Mouse (Mus musculus) heart, postnatal 36 days (tissue): ENCODE measurements around the gene Atp8a1. TPM values are rescaled to one million over a fixed set of nuclear protein-coding genes. Genes with fewer than 3 reads are reported as not detected.

ENCODE experiments used
- DNase-seq, 2 experiments: peaks; one replicate each; pipeline ENCODE4 v3.0.0; 2021 to 2022
- intact Hi-C: fragments of 180-260 bp; cut with DNase I; formaldehyde crosslinking; loops from one replicate; pipeline ENCODE4 v1.15.1; 2025
- total RNA-seq, 2 experiments: library from RNA; stranded (reverse); gene quantifications; 2 replicates each; pipeline ENCODE4 v1.2.3; 2021

Gene Atp8a1
- total RNA-seq, 2 experiments from 2014 or later = 24.5 to 24.7 TPM

- intact Hi-C loops = no loop called here
Measured at GRCm38 (mm10) chr5:67696741-67697596, 150.3 kb downstream of the Atp8a1 start.

DNA sequence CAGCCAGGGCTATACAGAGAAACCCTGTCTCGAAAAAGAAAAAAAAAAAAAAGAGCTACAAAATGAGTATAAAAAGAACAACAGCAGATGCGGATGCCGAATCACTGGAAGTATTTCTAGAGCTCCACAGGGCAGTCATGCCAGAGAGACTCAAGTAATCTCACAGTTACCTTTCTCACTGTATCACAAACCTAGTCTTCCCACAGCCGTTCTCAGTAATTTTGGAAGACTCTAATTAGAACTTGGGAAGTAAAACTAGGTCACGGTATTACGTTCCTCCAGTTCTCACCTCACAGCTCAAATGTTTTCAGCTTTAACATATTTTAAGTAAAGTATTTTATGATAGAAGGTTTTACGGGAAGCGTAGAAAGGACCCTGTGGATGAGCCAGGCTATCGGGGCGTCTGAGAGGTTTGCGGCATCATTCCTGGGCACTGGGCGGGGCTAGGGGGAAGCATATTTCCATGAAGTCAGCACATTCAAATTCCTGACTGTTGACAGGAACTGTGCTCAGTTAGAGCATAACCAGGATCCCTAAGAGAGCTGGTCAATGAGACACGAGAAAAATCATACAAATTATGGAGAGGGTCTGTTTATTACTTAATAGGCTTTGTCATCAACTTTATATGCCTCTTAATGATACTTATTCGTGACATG is 152.1 kb downstream of the Atp8a1 start:
- DNase-seq = peak in 1 of 2 experiments; percentile 17

More at GRCm38 (mm10) chr5:67696741-67697596, 150.3 kb downstream of the Atp8a1 start:
- peak in 1 of 2 experiments; percentile 14 for DNase-seq

DNA sequence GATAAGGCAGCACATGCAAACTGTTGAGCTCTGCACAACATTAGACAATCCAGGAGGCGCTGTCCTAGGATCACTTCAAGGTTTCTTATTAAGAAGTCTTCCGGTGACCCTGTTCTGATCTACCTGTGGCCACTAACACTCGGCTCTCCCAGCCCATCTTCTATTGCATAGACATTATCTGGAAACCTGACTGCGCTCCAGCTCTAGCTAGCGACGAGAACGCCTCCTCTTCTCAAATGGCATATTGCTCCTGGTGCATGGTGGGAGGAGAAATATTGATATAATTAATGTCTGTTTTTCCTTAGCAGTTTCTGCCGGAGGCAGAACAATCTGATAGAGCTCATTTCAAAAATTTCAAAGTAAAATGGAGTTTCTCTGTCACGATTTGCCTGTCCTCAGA is 156.9 kb downstream of the Atp8a1 start:
- intact Hi-C loops = no loop called here
- no peak for DNase-seq

More for the DNA sequence above, 152.1 kb downstream of the Atp8a1 start:
- intact Hi-C loops = no loop called here

- intact Hi-C loops = no loop called here
- no peak for DNase-seq
Measured at GRCm38 (mm10) chr5:67688001-67688400, 159.2 kb downstream of the Atp8a1 start.

DNA sequence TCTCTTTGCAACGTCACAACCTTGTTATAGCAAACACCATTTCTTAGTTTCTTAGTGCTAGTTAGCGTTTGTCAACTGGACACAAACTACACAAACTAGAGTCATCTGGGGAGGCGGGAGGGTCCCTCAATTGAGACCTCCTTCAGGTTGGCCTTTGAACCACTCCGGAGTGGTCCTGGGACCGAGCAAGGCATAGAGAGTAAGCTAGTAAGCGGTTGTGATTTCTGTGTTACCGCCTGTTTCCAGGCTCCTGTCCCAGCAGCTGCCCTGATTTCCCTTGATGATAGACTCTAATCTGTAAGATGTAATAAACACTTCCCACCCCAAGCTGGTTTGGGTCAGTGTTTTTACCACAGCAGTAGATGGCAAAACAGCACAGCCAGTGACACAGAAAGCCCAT is 161.3 kb downstream of the Atp8a1 start:
- no peak for DNase-seq
- intact Hi-C loops = no loop called here

GRCm38 (mm10) chr5:67685461-67685860 is 161.8 kb downstream of the Atp8a1 start:
- intact Hi-C loops = no loop called here

GRCm38 (mm10) chr5:67678819-67679218 is 168.4 kb downstream of the Atp8a1 start:
- no peak for DNase-seq
- intact Hi-C loops = no loop called here

More at GRCm38 (mm10) chr5:67685461-67685860, 161.8 kb downstream of the Atp8a1 start:
- DNase-seq = no peak

DNA sequence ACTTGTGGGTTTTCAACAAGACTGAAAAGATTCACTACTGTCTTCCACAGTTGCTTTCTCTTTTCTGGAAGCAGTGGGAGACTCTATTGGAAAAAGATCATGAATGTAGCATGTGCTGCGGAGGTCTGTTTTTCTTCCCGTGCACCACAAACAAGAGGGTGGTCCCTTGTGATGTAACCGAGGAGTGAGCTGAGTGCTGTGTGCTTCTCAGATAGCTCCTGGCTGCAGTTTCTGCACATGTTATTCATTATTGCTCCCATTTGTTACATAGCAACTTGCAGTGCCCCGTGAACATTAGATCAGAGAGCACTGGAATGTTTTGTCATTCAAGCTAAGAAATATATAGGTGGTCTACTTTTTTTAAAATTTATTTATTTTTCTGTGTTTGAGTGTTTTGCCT is 174.2 kb downstream of the Atp8a1 start:
- intact Hi-C loops = no loop called here
- DNase-seq = no peak

DNA sequence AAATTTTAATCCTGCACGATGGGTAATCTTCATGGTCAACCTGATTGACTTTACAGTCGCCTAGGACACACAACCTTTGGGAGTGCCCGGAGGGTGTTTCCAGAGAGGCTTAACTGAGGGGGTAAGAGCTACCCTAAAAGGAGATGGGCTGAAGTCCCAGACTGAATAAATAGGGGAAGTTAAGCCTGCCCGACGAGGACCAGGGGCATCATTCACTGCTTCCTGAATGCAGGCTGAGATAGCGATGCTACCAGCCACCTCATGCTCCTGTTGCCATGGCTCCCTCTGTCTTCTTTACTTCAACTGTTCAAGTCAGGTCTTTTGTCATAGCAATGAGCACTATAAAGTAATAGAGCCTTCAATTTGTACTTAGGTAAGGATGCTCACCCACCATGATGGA is 177.1 kb downstream of the Atp8a1 start:
- no peak for DNase-seq
- intact Hi-C loops = no loop called here

DNA sequence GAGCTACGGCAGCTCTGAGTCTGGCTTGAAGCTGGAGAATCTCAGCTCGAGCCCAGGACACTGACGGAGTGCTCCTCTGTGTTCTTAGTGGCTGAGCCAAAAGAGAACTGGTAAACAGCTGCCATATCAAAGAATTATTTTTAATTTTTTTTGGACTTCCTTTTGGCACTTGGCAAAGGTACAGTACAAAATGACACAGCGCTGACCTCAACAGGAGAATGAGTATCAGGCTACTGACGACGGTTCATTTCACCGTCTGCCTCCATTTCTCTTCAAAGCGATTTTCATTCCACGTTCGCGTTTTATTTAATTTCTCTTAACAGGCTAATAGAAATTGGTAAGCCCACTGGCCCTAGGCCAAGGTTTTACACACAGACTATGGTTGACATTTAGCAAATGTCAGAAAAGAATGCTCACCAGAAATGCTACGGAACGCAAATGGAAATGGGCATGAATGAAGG is 177.8 kb downstream of the Atp8a1 start:
- peak; percentile 13 to 26 for DNase-seq
- intact Hi-C loops = no loop called here

DNA sequence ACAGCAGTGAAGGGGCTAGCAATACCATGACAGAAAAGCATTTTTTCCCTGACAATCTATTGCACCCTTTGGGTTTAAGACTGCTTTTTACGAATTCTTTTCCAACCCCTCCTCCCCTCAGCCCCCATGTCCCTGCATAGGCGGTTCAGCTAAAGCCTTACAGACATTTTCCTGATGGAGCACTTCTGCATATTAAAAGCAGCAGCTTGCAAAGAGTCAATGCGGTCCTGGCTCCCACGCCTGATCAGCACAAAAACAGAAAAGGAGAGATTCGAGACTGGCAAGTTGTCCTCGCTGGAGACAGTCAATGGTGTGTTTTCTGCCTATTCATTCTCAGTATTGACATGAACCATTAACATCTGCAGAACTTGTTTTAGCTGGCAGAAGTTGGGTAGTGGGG is 184.5 kb downstream of the Atp8a1 start:
- no peak for DNase-seq
- intact Hi-C loops = no loop called here

DNA sequence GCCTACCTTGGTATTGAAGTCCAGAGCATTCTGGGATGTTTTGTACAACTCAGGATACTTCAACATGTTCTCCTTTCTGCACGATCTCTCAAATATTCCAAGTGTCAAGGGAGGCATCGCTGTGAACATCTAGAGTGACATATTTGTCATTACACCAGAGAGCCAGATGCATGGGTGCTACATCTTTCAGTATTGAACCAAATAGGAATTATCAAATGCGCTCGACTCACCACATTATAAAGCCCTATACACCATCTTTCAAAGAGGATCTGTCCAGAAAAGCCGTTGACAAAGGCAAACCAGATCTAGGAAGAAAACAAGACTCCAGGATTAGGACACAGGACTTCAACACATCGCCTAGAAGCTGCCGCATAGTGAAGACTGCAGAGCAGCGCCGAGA is 187.4 kb downstream of the Atp8a1 start:
- intact Hi-C loops = no loop called here
- no peak for DNase-seq

DNA sequence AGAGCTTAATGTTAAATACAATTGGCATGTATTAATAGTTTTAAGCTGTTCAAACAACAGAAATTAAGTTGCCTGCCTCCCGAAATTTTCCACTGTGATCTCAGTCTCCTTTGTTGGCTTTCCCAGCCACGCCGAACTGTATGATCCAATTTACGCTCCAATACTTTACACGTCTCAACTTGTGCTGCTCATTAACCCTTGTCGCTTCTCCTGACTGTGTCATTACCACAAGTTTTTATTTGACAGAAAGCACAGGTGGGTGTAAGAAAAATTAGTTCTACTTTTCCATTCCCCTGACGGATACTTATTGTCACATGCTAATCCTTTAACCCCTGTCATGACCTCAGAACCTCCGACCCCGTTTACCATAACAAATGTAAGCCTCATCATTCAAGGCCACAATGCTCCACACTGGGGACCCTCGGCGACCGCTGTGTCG is 190.4 kb downstream of the Atp8a1 start:
- intact Hi-C loops = no loop called here
- DNase-seq = no peak

GRCm38 (mm10) chr5:67655696-67656519 is 191.3 kb downstream of the Atp8a1 start:
- intact Hi-C loops = no loop called here
- no peak for DNase-seq

- intact Hi-C loops = no loop called here
- DNase-seq = no peak
Measured at GRCm38 (mm10) chr5:67654572-67654971, 192.7 kb downstream of the Atp8a1 start.

DNA sequence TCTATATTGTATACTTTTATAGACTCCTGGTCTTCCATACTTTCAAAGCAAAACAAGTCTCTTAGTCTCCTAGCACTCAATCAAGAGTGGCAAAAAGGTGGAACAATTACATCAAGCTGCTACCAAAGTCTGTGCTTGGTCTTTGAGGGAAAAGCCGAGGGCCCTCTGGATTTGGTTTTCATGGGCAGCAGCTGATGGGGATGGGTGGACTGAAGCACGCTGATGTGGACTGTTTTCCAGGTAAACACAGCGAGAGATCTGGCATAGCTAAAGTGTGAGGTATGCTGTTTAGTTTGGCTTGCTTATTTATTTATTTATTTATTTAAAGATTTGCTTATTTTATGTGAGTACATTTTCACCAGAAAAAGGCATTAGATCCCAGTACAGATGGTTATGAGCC is 193.7 kb downstream of the Atp8a1 start:
- DNase-seq = no peak
- intact Hi-C loops = no loop called here

GRCm38 (mm10) chr5:67652468-67652867 is 194.8 kb downstream of the Atp8a1 start:
- DNase-seq = no peak
- intact Hi-C loops = no loop called here

DNA sequence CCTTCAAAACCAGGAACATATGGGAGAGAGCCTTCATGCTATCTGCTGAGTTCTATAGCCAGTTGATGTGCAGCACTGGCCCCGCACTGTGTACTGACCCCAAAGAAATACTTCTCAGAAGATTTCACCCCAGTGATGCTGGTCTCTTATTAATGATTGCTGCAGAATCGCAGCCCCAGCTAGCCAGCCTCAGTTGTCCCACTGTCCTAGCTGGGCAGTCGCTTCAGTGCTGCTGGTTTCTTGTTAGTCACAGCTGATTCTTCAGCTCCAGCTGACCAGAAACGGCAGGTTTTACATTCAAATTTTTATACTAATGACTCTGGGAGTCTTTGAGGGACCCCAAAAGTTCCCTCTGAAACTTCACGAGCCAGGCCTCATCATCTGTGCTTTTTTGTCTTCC is 197.2 kb downstream of the Atp8a1 start:
- DNase-seq = no peak
- intact Hi-C loops = no loop called here

DNA sequence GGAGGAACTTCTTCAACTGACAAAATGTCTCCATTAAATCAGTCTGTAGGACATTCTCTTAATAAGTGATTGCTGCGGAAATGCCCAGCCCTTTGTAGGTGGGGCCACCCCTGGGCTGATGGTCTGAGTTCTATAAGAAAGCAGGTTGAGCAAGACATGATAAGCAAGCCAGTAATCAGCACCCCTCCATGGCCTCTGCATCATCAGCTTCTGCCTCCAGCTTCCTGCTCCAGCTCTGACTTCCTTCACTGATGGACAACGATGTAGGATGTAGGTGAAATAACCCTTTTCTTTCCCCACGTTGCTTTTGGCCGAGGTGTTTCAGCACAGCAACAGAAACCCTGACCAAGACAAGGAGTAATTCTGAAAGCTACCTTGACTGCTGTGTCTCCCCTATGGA is 198.1 kb downstream of the Atp8a1 start:
- intact Hi-C loops = loop anchor here (10.0 kb wide), 1 partner anchor 114 kb away; no protein-coding TSS in a partner anchor
- no peak for DNase-seq

- DNase-seq = no peak
- intact Hi-C loops = loop anchor here (10.0 kb wide), 1 partner anchor 113 kb away; no protein-coding TSS in a partner anchor
Measured at GRCm38 (mm10) chr5:67647568-67647967, 199.7 kb downstream of the Atp8a1 start.
